Mouse (Mus musculus): Measurements from ENCODE around the gene Dock2. TPM values are rescaled to one million over a fixed set of nuclear protein-coding genes. Genes with fewer than 3 reads are reported as not detected.

Dock2 gene
- polyA plus RNA-seq, 1 experiment from 2014 or later = 0.68 TPM

GRCm38 (mm10) chr11:34780786-34781185, 2.9 kb downstream of the Dock2 start:
- H3K36me3 ChIP-seq (replicated peaks) = no peaks in the 10 kb centered on the region
- ATAC-seq (replicated peaks) = no peak
- no peaks in the 10 kb centered on the region for H3K27me3 ChIP-seq (replicated peaks)
- no peak overlapping the region for H3K4me3 ChIP-seq
- no peaks in the 10 kb centered on the region for H3K9me3 ChIP-seq
- no peaks in the 10 kb centered on the region for H3K4me1 ChIP-seq
- no peak overlapping the region for H3K27ac ChIP-seq
- no peak overlapping the region for H3K9ac ChIP-seq
- WGBS = 85% methylated on average over 2 of the region's 2 CpGs
- no peak overlapping the region for H3K4me2 ChIP-seq

- Histone ChIP-seq H3K36me3 (replicated peaks) (no peaks in the 10 kb centered on the region), H3K4me2 (no peak overlapping the region), H3K4me1 (no peaks in the 10 kb centered on the region), H3K9ac (no peak overlapping the region), H3K4me3 (no peak overlapping the region), H3K27me3 (replicated peaks) (no peaks in the 10 kb centered on the region), H3K9me3 (no peaks in the 10 kb centered on the region), H3K27ac (no peak overlapping the region)
- WGBS = 90% methylated on average over 4 of the region's 4 CpGs
- no peak for ATAC-seq (replicated peaks)
These were observed 3.7 kb downstream of the Dock2 start for GRCm38 (mm10) chr11:34779966-34780365.

- H3K9ac ChIP-seq = no peak overlapping the region
- 86% methylated on average over 3 of the region's 3 CpGs for WGBS
- no peak for ATAC-seq (replicated peaks)
- no peaks in the 10 kb centered on the region for H3K36me3 ChIP-seq (replicated peaks)
- H3K4me2 ChIP-seq = no peak overlapping the region
- H3K4me3 ChIP-seq = no peak overlapping the region
- no peaks in the 10 kb centered on the region for H3K27me3 ChIP-seq (replicated peaks)
- H3K9me3 ChIP-seq = no peaks in the 10 kb centered on the region
- no peaks in the 10 kb centered on the region for H3K4me1 ChIP-seq
- H3K27ac ChIP-seq = no peak overlapping the region
These were observed 5.3 kb downstream of the Dock2 start for GRCm38 (mm10) chr11:34778351-34778750.

GRCm38 (mm10) chr11:34777529-34777928, 6.2 kb downstream of the Dock2 start:
- H3K27me3 ChIP-seq (replicated peaks) = no peaks in the 10 kb centered on the region
- no peaks in the 10 kb centered on the region for H3K36me3 ChIP-seq (replicated peaks)
- WGBS = 90% methylated on average over 4 of the region's 4 CpGs
- no peak overlapping the region for H3K4me3 ChIP-seq
- H3K27ac ChIP-seq = no peak overlapping the region
- no peak overlapping the region for H3K9ac ChIP-seq
- no peak overlapping the region for H3K4me2 ChIP-seq
- ATAC-seq (replicated peaks) = no peak
- no peaks in the 10 kb centered on the region for H3K9me3 ChIP-seq
- no peaks in the 10 kb centered on the region for H3K4me1 ChIP-seq

- no peak overlapping the region for H3K9ac ChIP-seq
- H3K4me2 ChIP-seq = no peak overlapping the region
- no peaks in the 10 kb centered on the region for H3K4me1 ChIP-seq
- ATAC-seq (replicated peaks) = no peak
- WGBS = 80% methylated on average over 2 of the region's 2 CpGs
- H3K9me3 ChIP-seq = no peaks in the 10 kb centered on the region
- no peaks in the 10 kb centered on the region for H3K36me3 ChIP-seq (replicated peaks)
- no peak overlapping the region for H3K27ac ChIP-seq
- H3K4me3 ChIP-seq = no peak overlapping the region
- H3K27me3 ChIP-seq (replicated peaks) = no peaks in the 10 kb centered on the region
These were observed 7.6 kb downstream of the Dock2 start for GRCm38 (mm10) chr11:34776054-34776453.

DNA sequence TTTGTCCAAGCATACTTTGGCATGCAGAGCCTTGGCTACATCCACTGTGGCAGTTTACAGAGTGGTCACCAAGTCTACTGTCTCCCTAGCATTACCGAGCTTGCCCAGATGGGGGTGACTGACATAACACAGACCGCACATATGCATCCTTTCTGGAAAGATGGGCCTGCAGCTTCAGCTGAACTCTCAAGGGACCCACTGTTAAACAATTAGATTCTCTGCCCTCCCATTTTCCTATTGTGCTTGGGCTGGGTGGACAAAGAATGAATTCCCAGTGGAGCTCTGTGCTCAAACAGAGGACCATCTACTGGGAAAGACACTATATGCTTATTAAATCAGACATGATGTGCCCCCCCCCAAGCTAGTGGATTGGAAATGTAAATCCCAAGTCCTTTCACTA, 9.1 kb downstream of the Dock2 start:
- no peak for ATAC-seq (replicated peaks)
- no peaks in the 10 kb centered on the region for H3K4me1 ChIP-seq
- H3K27ac ChIP-seq = no peak overlapping the region
- 68% methylated on average over 2 of the region's 2 CpGs for WGBS
- H3K9me3 ChIP-seq = no peaks in the 10 kb centered on the region
- H3K4me3 ChIP-seq = no peak overlapping the region
- H3K4me2 ChIP-seq = no peak overlapping the region
- no peaks in the 10 kb centered on the region for H3K27me3 ChIP-seq (replicated peaks)
- H3K36me3 ChIP-seq (replicated peaks) = no peaks in the 10 kb centered on the region
- H3K9ac ChIP-seq = no peak overlapping the region

- H3K36me3 ChIP-seq (replicated peaks) = no peaks in the 10 kb centered on the region
- no peak overlapping the region for H3K4me3 ChIP-seq
- H3K9me3 ChIP-seq = no peaks in the 10 kb centered on the region
- H3K4me2 ChIP-seq = no peak overlapping the region
- WGBS = 91% methylated on average over 9 of the region's 9 CpGs
- H3K27me3 ChIP-seq (replicated peaks) = no peaks in the 10 kb centered on the region
- no peak overlapping the region for H3K27ac ChIP-seq
- H3K4me1 ChIP-seq = no peaks in the 10 kb centered on the region
- ATAC-seq (replicated peaks) = no peak
- H3K9ac ChIP-seq = no peak overlapping the region
These were observed 10.3 kb downstream of the Dock2 start for GRCm38 (mm10) chr11:34773304-34773895.

GRCm38 (mm10) chr11:34771221-34771986, 12.3 kb downstream of the Dock2 start:
- Histone ChIP-seq H3K4me1 (no peaks in the 10 kb centered on the region), H3K4me3 (no peak overlapping the region), H3K9ac (no peak overlapping the region), H3K27ac (no peak overlapping the region), H3K27me3 (replicated peaks) (no peaks in the 10 kb centered on the region), H3K36me3 (replicated peaks) (no peaks in the 10 kb centered on the region), H3K4me2 (no peak overlapping the region), H3K9me3 (no peaks in the 10 kb centered on the region)
- WGBS = 65% methylated on average over 12 of the region's 12 CpGs
- ATAC-seq (replicated peaks) = no peak

DNA sequence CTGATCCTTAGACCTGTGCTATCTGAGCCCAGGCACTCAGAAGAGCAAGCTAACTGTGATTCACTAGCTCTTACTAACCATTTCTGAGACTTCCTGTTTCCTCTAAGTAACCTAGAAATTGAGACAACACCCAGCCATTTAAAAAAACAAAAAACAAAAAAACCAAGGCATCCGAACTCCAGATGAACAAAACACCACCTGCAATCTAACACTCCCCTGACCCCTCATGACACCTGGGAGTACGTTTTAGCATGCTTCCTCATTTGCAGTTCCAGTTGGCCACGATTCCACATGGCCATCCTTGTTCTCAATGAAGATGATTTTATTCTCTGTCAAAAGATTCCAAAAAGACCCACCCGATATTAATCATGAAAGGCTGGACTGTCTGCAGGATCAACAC, 13.0 kb downstream of the Dock2 start:
- 70% methylated on average over 4 of the region's 4 CpGs for WGBS
- no peak overlapping the region for H3K4me3 ChIP-seq
- H3K9ac ChIP-seq = no peak overlapping the region
- ATAC-seq (replicated peaks) = no peak
- no peaks in the 10 kb centered on the region for H3K36me3 ChIP-seq (replicated peaks)
- no peaks in the 10 kb centered on the region for H3K9me3 ChIP-seq
- H3K27me3 ChIP-seq (replicated peaks) = no peaks in the 10 kb centered on the region
- H3K4me2 ChIP-seq = no peak overlapping the region
- H3K4me1 ChIP-seq = no peaks in the 10 kb centered on the region
- no peak overlapping the region for H3K27ac ChIP-seq

DNA sequence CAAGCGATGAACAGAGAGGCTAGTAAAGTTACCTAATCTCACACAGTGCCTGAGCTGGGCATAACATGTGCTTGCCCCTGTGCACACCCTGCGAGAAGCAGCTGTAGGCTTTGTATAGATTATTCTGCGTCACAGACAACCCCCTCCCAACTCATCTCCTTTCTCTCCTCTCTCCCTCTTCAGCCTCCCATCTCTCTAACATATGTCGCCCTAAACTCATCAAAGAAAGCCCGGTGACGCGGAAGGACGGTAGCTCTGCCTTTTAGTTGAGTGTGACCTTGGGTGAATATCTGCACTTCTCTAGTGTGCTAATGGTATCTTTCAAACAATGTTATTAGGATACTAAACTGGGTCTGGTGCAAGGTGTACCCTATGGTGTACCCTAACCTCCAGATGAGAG, 13.7 kb downstream of the Dock2 start:
- no peaks in the 10 kb centered on the region for H3K9me3 ChIP-seq
- no peak overlapping the region for H3K27ac ChIP-seq
- WGBS = 83% methylated on average over 8 of the region's 8 CpGs
- H3K4me2 ChIP-seq = no peak overlapping the region
- no peak for ATAC-seq (replicated peaks)
- H3K36me3 ChIP-seq (replicated peaks) = no peaks in the 10 kb centered on the region
- no peak overlapping the region for H3K9ac ChIP-seq
- H3K4me1 ChIP-seq = no peaks in the 10 kb centered on the region
- H3K4me3 ChIP-seq = no peak overlapping the region
- no peaks in the 10 kb centered on the region for H3K27me3 ChIP-seq (replicated peaks)

DNA sequence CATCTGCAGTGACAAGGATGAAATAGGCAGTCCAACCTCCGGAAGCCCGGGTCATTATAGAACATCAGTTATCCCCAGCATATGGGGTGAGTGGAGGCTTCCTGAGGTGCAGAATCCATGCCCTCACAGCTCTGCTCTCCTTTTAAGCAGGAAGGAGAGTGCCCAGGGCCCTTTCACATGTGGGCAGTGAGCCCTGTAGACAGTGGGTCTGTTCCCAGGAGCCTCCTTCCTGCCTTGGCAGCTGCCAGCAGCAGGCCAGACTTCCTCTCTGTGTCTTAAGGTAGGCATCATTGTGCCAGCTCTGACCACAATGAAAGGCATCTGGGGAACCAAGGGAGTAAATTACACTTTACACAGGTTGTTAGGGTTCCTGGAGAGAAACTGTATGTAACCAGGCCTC, 14.3 kb downstream of the Dock2 start:
- Histone ChIP-seq H3K4me1 (no peaks in the 10 kb centered on the region), H3K4me2 (no peak overlapping the region), H3K4me3 (no peak overlapping the region), H3K9me3 (no peaks in the 10 kb centered on the region), H3K9ac (no peak overlapping the region), H3K27ac (no peak overlapping the region), H3K36me3 (replicated peaks) (no peaks in the 10 kb centered on the region), H3K27me3 (replicated peaks) (no peaks in the 10 kb centered on the region)
- 97% methylated on average over 2 of the region's 2 CpGs for WGBS
- no peak for ATAC-seq (replicated peaks)

GRCm38 (mm10) chr11:34763739-34764361, 19.8 kb downstream of the Dock2 start:
- 89% methylated on average over 5 of the region's 5 CpGs for WGBS
- no peaks in the 10 kb centered on the region for H3K9me3 ChIP-seq
- no peak overlapping the region for H3K27ac ChIP-seq
- no peak overlapping the region for H3K4me2 ChIP-seq
- no peaks in the 10 kb centered on the region for H3K27me3 ChIP-seq (replicated peaks)
- H3K9ac ChIP-seq = no peak overlapping the region
- ATAC-seq (replicated peaks) = no peak
- H3K4me3 ChIP-seq = no peak overlapping the region
- H3K4me1 ChIP-seq = no peaks in the 10 kb centered on the region
- H3K36me3 ChIP-seq (replicated peaks) = no peaks in the 10 kb centered on the region

Data from midbrain, embryonic 15.5 days (tissue).